Mouse (Mus musculus): ENCODE measurements around the gene Furin. TPM values are rescaled to one million over a fixed set of nuclear protein-coding genes. Genes with fewer than 3 reads are reported as not detected.
A peak's percentile ranks its signal among the peaks of the same experiment; 100 is the strongest.

Gene Furin
- polyA plus RNA-seq, 1 experiment: 73.7 TPM

GRCm38 (mm10) chr7:80416969-80417368 lies 11.7 kb upstream of the Furin start:
- Histone ChIP-seq H3K4me1 (ENCODE audit: control insufficient read depth, insufficient read depth, low read length) (peaks cover 29% of the 10 kb centered on the region), H3K27ac (ENCODE audit: insufficient read depth, low read depth, low read length) (no peak overlapping the region), H3K4me3 (ENCODE audit: insufficient read depth, low read length) (no peak overlapping the region)
- no peak for TF ChIP-seq POLR2A (IDR thresholded peaks at IDR 0.05; ENCODE audit: borderline replicate concordance, low read depth, low read length)
- no peak for TF ChIP-seq CTCF (IDR thresholded peaks at IDR 0.05; ENCODE audit: low read depth, low read length)

- Histone ChIP-seq H3K4me1 (ENCODE audit: control insufficient read depth, insufficient read depth, low read length) (peaks cover 15% of the 10 kb centered on the region), H3K4me3 (ENCODE audit: insufficient read depth, low read length) (no peak overlapping the region), H3K27ac (ENCODE audit: insufficient read depth, low read depth, low read length) (no peak overlapping the region)
- TF ChIP-seq POLR2A (IDR thresholded peaks at IDR 0.05; ENCODE audit: borderline replicate concordance, low read depth, low read length) (no peak), CTCF (IDR thresholded peaks at IDR 0.05; ENCODE audit: low read depth, low read length) (no peak)
These were observed 9.1 kb upstream of the Furin start for GRCm38 (mm10) chr7:80414303-80414855.

GRCm38 (mm10) chr7:80413512-80414302 lies 8.5 kb upstream of the Furin start:
- no peak overlapping the region for H3K4me3 ChIP-seq (ENCODE audit: insufficient read depth, low read length)
- H3K27ac ChIP-seq (ENCODE audit: insufficient read depth, low read depth, low read length): no peak overlapping the region
- peaks cover 15% of the 10 kb centered on the region for H3K4me1 ChIP-seq (ENCODE audit: control insufficient read depth, insufficient read depth, low read length)
- TF ChIP-seq POLR2A (IDR thresholded peaks at IDR 0.05; ENCODE audit: borderline replicate concordance, low read depth, low read length): no peak

- TF ChIP-seq POLR2A (IDR thresholded peaks at IDR 0.05; ENCODE audit: borderline replicate concordance, low read depth, low read length) (no peak), CTCF (IDR thresholded peaks at IDR 0.05; ENCODE audit: low read depth, low read length) (no peak)
- peaks cover 14% of the 10 kb centered on the region for H3K4me1 ChIP-seq (ENCODE audit: control insufficient read depth, insufficient read depth, low read length)
- H3K27ac ChIP-seq (ENCODE audit: insufficient read depth, low read depth, low read length): no peak overlapping the region
- H3K4me3 ChIP-seq (ENCODE audit: insufficient read depth, low read length): no peak overlapping the region
These were observed 7.5 kb upstream of the Furin start for GRCm38 (mm10) chr7:80412781-80413180.

- H3K4me1 ChIP-seq (ENCODE audit: control insufficient read depth, insufficient read depth, low read length): peaks cover 9% of the 10 kb centered on the region
- no peak overlapping the region for H3K4me3 ChIP-seq (ENCODE audit: insufficient read depth, low read length)
- no peak for TF ChIP-seq POLR2A (IDR thresholded peaks at IDR 0.05; ENCODE audit: borderline replicate concordance, low read depth, low read length)
- no peak for TF ChIP-seq CTCF (IDR thresholded peaks at IDR 0.05; ENCODE audit: low read depth, low read length)
- H3K27ac ChIP-seq (ENCODE audit: insufficient read depth, low read depth, low read length): no peak overlapping the region
These were observed 7.0 kb upstream of the Furin start for GRCm38 (mm10) chr7:80412279-80412678.

GRCm38 (mm10) chr7:80410380-80410779 lies 5.1 kb upstream of the Furin start:
- Histone ChIP-seq H3K4me1 (ENCODE audit: control insufficient read depth, insufficient read depth, low read length) (peaks cover 14% of the 10 kb centered on the region), H3K27ac (ENCODE audit: insufficient read depth, low read depth, low read length) (no peak overlapping the region), H3K4me3 (ENCODE audit: insufficient read depth, low read length) (no peak overlapping the region)
- TF ChIP-seq CTCF (IDR thresholded peaks at IDR 0.05; ENCODE audit: low read depth, low read length) (no peak), POLR2A (IDR thresholded peaks at IDR 0.05; ENCODE audit: borderline replicate concordance, low read depth, low read length) (no peak)

- H3K27ac ChIP-seq (ENCODE audit: insufficient read depth, low read depth, low read length): no peak overlapping the region
- no peak overlapping the region for H3K4me3 ChIP-seq (ENCODE audit: insufficient read depth, low read length)
- H3K4me1 ChIP-seq (ENCODE audit: control insufficient read depth, insufficient read depth, low read length): peaks cover 25% of the 10 kb centered on the region
- TF ChIP-seq CTCF (IDR thresholded peaks at IDR 0.05; ENCODE audit: low read depth, low read length): no peak
These were observed 2.5 kb upstream of the Furin start for GRCm38 (mm10) chr7:80407712-80408111.

- H3K4me1 ChIP-seq (ENCODE audit: control insufficient read depth, insufficient read depth, low read length): peaks cover 25% of the 10 kb centered on the region
- TF ChIP-seq CTCF (IDR thresholded peaks at IDR 0.05; ENCODE audit: low read depth, low read length) (no peak), POLR2A (IDR thresholded peaks at IDR 0.05; ENCODE audit: borderline replicate concordance, low read depth, low read length) (no peak)
- H3K4me3 ChIP-seq (ENCODE audit: insufficient read depth, low read length): no peak overlapping the region
- no peak overlapping the region for H3K27ac ChIP-seq (ENCODE audit: insufficient read depth, low read depth, low read length)
These were observed 950 bp upstream of the Furin start for GRCm38 (mm10) chr7:80406186-80406585.

- peak overlapping the region; percentile 90 for H3K27ac ChIP-seq (ENCODE audit: insufficient read depth, low read depth, low read length)
- TF ChIP-seq CTCF (IDR thresholded peaks at IDR 0.05; ENCODE audit: low read depth, low read length) (no peak), POLR2A (IDR thresholded peaks at IDR 0.05; ENCODE audit: borderline replicate concordance, low read depth, low read length) (no peak)
- H3K4me1 ChIP-seq (ENCODE audit: control insufficient read depth, insufficient read depth, low read length): peaks cover 41% of the 10 kb centered on the region
- H3K4me3 ChIP-seq (ENCODE audit: insufficient read depth, low read length): peak overlapping the region; percentile 45
These were observed 938 bp downstream of the Furin start for GRCm38 (mm10) chr7:80404101-80404894.

GRCm38 (mm10) chr7:80403551-80403950 lies 1.7 kb downstream of the Furin start:
- Histone ChIP-seq H3K27ac (ENCODE audit: insufficient read depth, low read depth, low read length) (peak overlapping the region; percentile 90), H3K4me3 (ENCODE audit: insufficient read depth, low read length) (peak overlapping the region; percentile 2; the same call in 1 of the 2 replicates)

More at GRCm38 (mm10) chr7:80403551-80403950, 1.7 kb downstream of the Furin start:
- peaks cover 45% of the 10 kb centered on the region for H3K4me1 ChIP-seq (ENCODE audit: control insufficient read depth, insufficient read depth, low read length)
- TF ChIP-seq CTCF (IDR thresholded peaks at IDR 0.05; ENCODE audit: low read depth, low read length) (no peak), POLR2A (IDR thresholded peaks at IDR 0.05; ENCODE audit: borderline replicate concordance, low read depth, low read length) (no peak)

Data from bone marrow macrophage, adult 2 months (primary cell).